Mouse (Mus musculus) frontal cortex, postnatal 25 days (tissue): ENCODE results near the gene Ccdc34.

Experiments
- DNase-seq, 2 experiments: peaks; one replicate each; pipeline ENCODE4 v3.0.0; 2022; ENCODE audit warnings: low spot score in 2 of 2

Ccdc34 gene

DNA sequence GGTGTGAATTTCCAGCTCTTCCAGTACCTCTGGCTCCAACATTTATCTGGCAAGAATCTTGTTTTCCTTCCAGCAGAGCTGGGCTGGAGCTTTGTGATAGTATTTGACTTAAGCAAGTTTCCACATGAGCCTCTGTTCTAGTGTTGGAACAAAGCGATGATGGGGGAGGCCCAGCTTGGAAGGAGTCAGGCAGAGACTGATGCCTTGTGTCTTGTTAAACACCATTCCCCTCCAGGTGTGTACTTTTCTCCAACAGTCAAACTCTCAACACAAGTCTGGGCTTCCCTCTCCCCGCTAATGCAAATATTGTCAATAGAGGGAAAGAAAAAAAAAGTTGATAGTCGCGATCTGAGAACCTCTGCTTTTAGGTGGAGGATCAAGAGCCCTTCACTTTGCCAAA lies 196.7 kb downstream of the Ccdc34 start:
- DNase-seq: no peak

DNA sequence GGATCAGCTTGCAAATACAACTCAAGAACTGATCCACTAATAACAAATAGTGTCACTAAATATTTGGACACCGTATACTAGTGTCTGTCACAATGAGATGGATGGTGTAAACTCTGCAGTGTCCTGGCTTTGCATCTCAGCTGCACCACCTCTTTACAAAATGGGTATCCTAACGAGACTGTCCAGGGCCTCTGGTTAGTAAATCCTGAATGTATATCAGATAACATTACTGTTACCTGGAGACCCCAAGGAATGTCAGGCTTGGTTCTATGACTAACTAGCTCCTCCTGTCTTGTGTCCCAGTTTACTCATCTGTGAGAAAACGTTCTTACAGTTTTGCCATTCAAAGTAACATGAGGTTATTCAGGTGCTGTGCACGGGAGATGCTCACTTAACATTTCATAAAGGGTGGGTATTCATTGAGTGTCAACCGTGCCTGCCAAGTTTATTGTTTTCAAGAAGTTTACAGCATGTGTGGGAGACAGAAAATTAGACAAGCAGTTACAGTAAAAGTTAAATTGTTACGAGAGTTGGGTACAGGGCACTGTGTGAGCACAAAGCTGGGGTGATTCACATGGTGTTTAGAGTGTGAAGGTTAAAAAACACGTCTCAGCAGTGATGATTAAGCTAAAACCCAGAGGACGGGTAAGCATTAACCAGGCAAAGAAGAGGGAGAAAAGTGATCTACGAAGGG lies 197.5 kb downstream of the Ccdc34 start:
- DNase-seq: no peak

GRCm38 (mm10) chr2:110215685-110216058 lies 198.1 kb downstream of the Ccdc34 start:
- no peak for DNase-seq

- DNase-seq: no peak
Measured at GRCm38 (mm10) chr2:110220492-110220891, 202.9 kb downstream of the Ccdc34 start.

GRCm38 (mm10) chr2:110222793-110223192 lies 205.2 kb downstream of the Ccdc34 start:
- no peak for DNase-seq
